Mouse (Mus musculus) heart, adult 9 months (tissue): Measurements from ENCODE around the gene Lrcol1.

Experiments
- DNase-seq, 2 experiments: peaks; one replicate each; pipeline ENCODE4 v3.0.0; 2022; ENCODE audit warnings: low spot score in 2 of 2

Gene Lrcol1

GRCm38 (mm10) chr5:110386371-110387330, 42.1 kb downstream of the Lrcol1 start:
- peak; percentile 38 to 58 for DNase-seq

DNA sequence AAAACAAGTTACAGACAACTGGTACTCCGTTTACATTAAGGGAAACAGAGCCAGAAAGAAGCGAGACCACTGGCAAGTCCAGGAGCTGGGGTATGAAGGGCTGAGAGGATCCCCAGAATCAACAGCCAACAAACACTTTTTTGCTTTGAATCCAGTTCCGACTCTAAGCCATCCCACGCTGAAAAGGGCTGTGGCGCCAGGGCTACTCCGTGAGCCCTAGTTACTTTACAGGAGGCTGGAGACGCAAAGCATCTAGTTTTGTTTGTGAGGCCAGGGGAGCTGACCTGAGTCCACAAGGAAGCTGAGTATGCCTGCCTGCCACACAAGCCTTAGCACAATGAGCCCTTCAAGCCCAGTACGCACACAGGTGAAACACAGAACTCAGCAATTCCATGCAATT, 42.8 kb downstream of the Lrcol1 start:
- DNase-seq = no peak

DNA sequence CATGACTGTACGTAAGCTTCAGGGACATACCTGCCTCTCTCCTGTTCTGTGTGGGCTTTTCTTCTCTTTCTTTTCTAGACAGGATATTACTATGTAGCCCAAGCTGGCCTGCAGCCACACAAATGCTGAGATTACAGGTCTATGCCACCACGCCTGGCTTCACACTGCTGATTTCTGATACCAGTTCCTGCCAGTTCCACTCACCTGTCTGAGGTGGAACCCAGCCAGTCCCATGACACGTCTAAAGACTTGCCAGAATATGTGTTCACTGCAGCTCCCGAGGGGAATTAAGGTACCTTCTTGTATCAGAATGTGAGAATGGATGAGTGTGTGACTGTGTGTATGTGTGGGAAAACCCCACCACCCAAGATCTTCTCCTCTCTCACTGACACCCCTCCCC, 46.1 kb downstream of the Lrcol1 start:
- no peak for DNase-seq

- no peak for DNase-seq
These were observed 48.2 kb downstream of the Lrcol1 start for GRCm38 (mm10) chr5:110392727-110393126.

GRCm38 (mm10) chr5:110395006-110395661, 50.6 kb downstream of the Lrcol1 start:
- no peak for DNase-seq

GRCm38 (mm10) chr5:110401101-110401500, 56.6 kb downstream of the Lrcol1 start:
- no peak for DNase-seq

- no peak for DNase-seq
These were observed 58.0 kb downstream of the Lrcol1 start for GRCm38 (mm10) chr5:110402557-110402956.

GRCm38 (mm10) chr5:110403931-110404330, 59.4 kb downstream of the Lrcol1 start:
- no peak for DNase-seq
